Mouse (Mus musculus): ENCODE results near the gene Dis3l2. TPM values are rescaled to one million over a fixed set of nuclear protein-coding genes. Genes with fewer than 3 reads are reported as not detected.

Dis3l2 gene
- polyA plus RNA-seq, 1 experiment = 6.6 TPM

- H3K36me3 ChIP-seq (ENCODE audit: control insufficient read depth, insufficient read depth) = no peaks in the 10 kb centered on the region
- H3K79me3 ChIP-seq (ENCODE audit: low read depth) = no peaks in the 10 kb centered on the region
- H3K27me3 ChIP-seq (ENCODE audit: control insufficient read depth, insufficient read depth, insufficient read length) = no peaks in the 10 kb centered on the region
- H3ac ChIP-seq (ENCODE audit: control insufficient read depth, insufficient read length, low read depth) = no peak overlapping the region
- TF ChIP-seq FOSL1 (IDR thresholded peaks at IDR 0.05; ENCODE audit: insufficient read depth, low read length, poor library complexity, severe bottlenecking) = no peak
- TF ChIP-seq CTCF (IDR thresholded peaks at IDR 0.05; ENCODE audit: control insufficient read depth, insufficient read depth, insufficient read length) = no peak
- no peak for TF ChIP-seq MYOD1 (IDR thresholded peaks at IDR 0.05; ENCODE audit: control insufficient read depth, insufficient read length, low read depth)
- no peak for TF ChIP-seq CEBPB (IDR thresholded peaks at IDR 0.05; ENCODE audit: low read depth)
- TF ChIP-seq MAX (IDR thresholded peaks at IDR 0.05) = no peak
- TF ChIP-seq MYOG (IDR thresholded peaks at IDR 0.05; ENCODE audit: control insufficient read depth, extremely low read depth, insufficient read length) = no peak
- TF ChIP-seq USF1 (IDR thresholded peaks at IDR 0.05; ENCODE audit: low read depth) = no peak
- no peak overlapping the region for H3K4me3 ChIP-seq (ENCODE audit: insufficient read depth, poor library complexity, severe bottlenecking)
- H3K79me2 ChIP-seq (ENCODE audit: control insufficient read depth, insufficient read depth) = no peaks in the 10 kb centered on the region
Observed at GRCm38 (mm10) chr1:87089251-87089650, 385.6 kb downstream of the Dis3l2 start.

DNA sequence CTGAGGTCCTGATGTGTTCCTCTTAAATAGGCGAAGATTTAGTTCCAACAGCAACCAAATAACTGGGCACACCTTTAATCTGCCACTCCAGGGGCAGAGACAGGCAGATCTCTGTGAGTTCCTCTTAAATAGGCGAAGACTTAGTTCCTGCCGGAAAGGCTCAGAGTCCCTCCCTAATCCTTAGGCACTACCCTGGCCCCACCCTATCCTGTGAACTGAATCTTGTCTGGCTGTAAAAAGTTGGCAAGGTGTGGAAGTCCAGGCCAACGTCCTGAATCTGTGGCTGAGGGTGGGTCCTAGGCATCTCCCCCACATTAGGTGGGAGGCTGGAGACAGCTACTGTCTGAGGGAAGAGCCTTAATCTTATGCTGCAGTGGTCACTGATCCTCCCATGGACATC lies 386.2 kb downstream of the Dis3l2 start, which contains the start of gene Alppl2:
TSS of gene Alppl2 (minus strand) at position 101 of the 400 bp plus-strand sequence.
- no peak for TF ChIP-seq CEBPB (IDR thresholded peaks at IDR 0.05; ENCODE audit: low read depth)
- TF ChIP-seq FOSL1 (IDR thresholded peaks at IDR 0.05; ENCODE audit: insufficient read depth, low read length, poor library complexity, severe bottlenecking) = no peak
- no peak for TF ChIP-seq USF1 (IDR thresholded peaks at IDR 0.05; ENCODE audit: low read depth)
- TF ChIP-seq CTCF (IDR thresholded peaks at IDR 0.05; ENCODE audit: control insufficient read depth, insufficient read depth, insufficient read length) = no peak
- TF ChIP-seq MYOD1 (IDR thresholded peaks at IDR 0.05; ENCODE audit: control insufficient read depth, insufficient read length, low read depth) = no peak
- Histone ChIP-seq H3K79me2 (ENCODE audit: control insufficient read depth, insufficient read depth) (no peaks in the 10 kb centered on the region), H3K4me3 (ENCODE audit: insufficient read depth, poor library complexity, severe bottlenecking) (no peak within 1 kb of the TSS), H3K27me3 (ENCODE audit: control insufficient read depth, insufficient read depth, insufficient read length) (no peaks in the 10 kb centered on the region), H3ac (ENCODE audit: control insufficient read depth, insufficient read length, low read depth) (no peak within 1 kb of the TSS), H3K79me3 (ENCODE audit: low read depth) (no peaks in the 10 kb centered on the region), H3K36me3 (ENCODE audit: control insufficient read depth, insufficient read depth) (no peaks in the 10 kb centered on the region)

- Histone ChIP-seq H3K27me3 (ENCODE audit: control insufficient read depth, insufficient read depth, insufficient read length) (peaks cover 7% of the 10 kb centered on the region), H3K36me3 (ENCODE audit: control insufficient read depth, insufficient read depth) (no peaks in the 10 kb centered on the region), H3K4me3 (ENCODE audit: insufficient read depth, poor library complexity, severe bottlenecking) (no peak overlapping the region), H3K79me3 (ENCODE audit: low read depth) (no peaks in the 10 kb centered on the region), H3ac (ENCODE audit: control insufficient read depth, insufficient read length, low read depth) (no peak overlapping the region), H3K79me2 (ENCODE audit: control insufficient read depth, insufficient read depth) (no peaks in the 10 kb centered on the region)
- TF ChIP-seq FOSL1 (IDR thresholded peaks at IDR 0.05; ENCODE audit: insufficient read depth, low read length, poor library complexity, severe bottlenecking) (no peak), USF1 (IDR thresholded peaks at IDR 0.05; ENCODE audit: low read depth) (no peak), CEBPB (IDR thresholded peaks at IDR 0.05; ENCODE audit: low read depth) (no peak), CTCF (IDR thresholded peaks at IDR 0.05; ENCODE audit: control insufficient read depth, insufficient read depth, insufficient read length) (no peak), MYOD1 (IDR thresholded peaks at IDR 0.05; ENCODE audit: control insufficient read depth, insufficient read length, low read depth) (no peak)
Observed at GRCm38 (mm10) chr1:87095642-87096041, 392.0 kb downstream of the Dis3l2 start.

GRCm38 (mm10) chr1:87098358-87098975 lies 394.9 kb downstream of the Dis3l2 start:
- Histone ChIP-seq H3ac (ENCODE audit: control insufficient read depth, insufficient read length, low read depth) (no peak overlapping the region), H3K4me3 (ENCODE audit: insufficient read depth, poor library complexity, severe bottlenecking) (no peak overlapping the region), H3K36me3 (ENCODE audit: control insufficient read depth, insufficient read depth) (no peaks in the 10 kb centered on the region), H3K79me2 (ENCODE audit: control insufficient read depth, insufficient read depth) (no peaks in the 10 kb centered on the region), H3K27me3 (ENCODE audit: control insufficient read depth, insufficient read depth, insufficient read length) (peaks cover 7% of the 10 kb centered on the region), H3K79me3 (ENCODE audit: low read depth) (no peaks in the 10 kb centered on the region)
- TF ChIP-seq USF1 (IDR thresholded peaks at IDR 0.05; ENCODE audit: low read depth) (no peak), CTCF (IDR thresholded peaks at IDR 0.05; ENCODE audit: control insufficient read depth, insufficient read depth, insufficient read length) (peak; percentile 88), CEBPB (IDR thresholded peaks at IDR 0.05; ENCODE audit: low read depth) (no peak), FOSL1 (IDR thresholded peaks at IDR 0.05; ENCODE audit: insufficient read depth, low read length, poor library complexity, severe bottlenecking) (no peak)

Other genes with a start within 250 kb of the Dis3l2 start
- gene Ptma, start 177.1 kb upstream of the Dis3l2 start, polyA plus RNA-seq (2012; fragmentation: generic; extraction: Trizol) = 2,542 TPM
- 41.8 TPM for gene Pde6d, start 121.2 kb upstream of the Dis3l2 start, polyA plus RNA-seq (2012; fragmentation: generic; extraction: Trizol)
- gene Cops7b, start 120.9 kb upstream of the Dis3l2 start, polyA plus RNA-seq (2012; fragmentation: generic; extraction: Trizol) = 25.2 TPM
- not detected for gene Nppc, start 33.2 kb upstream of the Dis3l2 start, polyA plus RNA-seq (2012; fragmentation: generic; extraction: Trizol)